Mouse (Mus musculus) C2C12 (cell line): ENCODE results near the gene Tekt4. TPM values are rescaled to one million over a fixed set of nuclear protein-coding genes. Genes with fewer than 3 reads are reported as not detected.

Experiments used
- H3K27me3 ChIP-seq: one replicate; pipeline ENCODE4 v1.6.1; 2011; ENCODE audit not compliant: control insufficient read depth, insufficient read depth, insufficient read length
- H3K36me3 ChIP-seq: one replicate; pipeline ENCODE4 v1.6.1; 2011; ENCODE audit not compliant: control insufficient read depth, insufficient read depth
- H3K4me3 ChIP-seq: one replicate; pipeline ENCODE4 v1.5.1; 2011; ENCODE audit warnings: mild to moderate bottlenecking, control low read depth; ENCODE audit not compliant: poor library complexity, insufficient read depth, severe bottlenecking
- H3K79me2 ChIP-seq: one replicate; pipeline ENCODE4 v1.6.1; 2011; ENCODE audit not compliant: control insufficient read depth, insufficient read depth
- H3K79me3 ChIP-seq: one replicate; pipeline ENCODE4 v1.6.1; 2011; ENCODE audit warnings: low read depth, control low read depth
- H3ac ChIP-seq: one replicate; pipeline ENCODE3; 2011; ENCODE audit warnings: low read depth; ENCODE audit not compliant: control insufficient read depth, insufficient read length
- CEBPB ChIP-seq: IDR thresholded peaks from one replicate; pipeline ENCODE4 v1.6.1; 2011; ENCODE audit warnings: low read depth, mild to moderate bottlenecking, control low read depth, moderate library complexity
- CTCF ChIP-seq: IDR thresholded peaks from one replicate; pipeline ENCODE4 v1.5.1; 2011; ENCODE audit not compliant: control insufficient read depth, insufficient read depth, insufficient read length
- FOSL1 ChIP-seq: IDR thresholded peaks from one replicate; pipeline ENCODE4 v1.8.0; 2011; ENCODE audit warnings: mild to moderate bottlenecking, low read length; ENCODE audit not compliant: poor library complexity, insufficient read depth, severe bottlenecking
- MAX ChIP-seq: IDR thresholded peaks from one replicate; pipeline ENCODE4 v1.6.1; 2011; ENCODE audit warnings: mild to moderate bottlenecking, control low read depth
- MYOD1 ChIP-seq: IDR thresholded peaks from one replicate; pipeline ENCODE4 v1.6.1; 2011; ENCODE audit warnings: low read depth; ENCODE audit not compliant: control insufficient read depth, insufficient read length
- MYOG ChIP-seq: IDR thresholded peaks from one replicate; pipeline ENCODE4 v1.6.1; 2011; ENCODE audit not compliant: control insufficient read depth, insufficient read length; ENCODE audit errors: extremely low read depth
- USF1 ChIP-seq: IDR thresholded peaks from one replicate; pipeline ENCODE4 v1.6.1; 2011; ENCODE audit warnings: low read depth, mild to moderate bottlenecking, control low read depth, moderate library complexity
- polyA plus RNA-seq: library from polyadenylated mRNA; unstranded; fragments of >200 nt; fragmentation: generic; extraction: Trizol; gene quantifications from one replicate; pipeline ENCODE4 v1.2.1, GENCODE M21; 2012; ENCODE audit warnings: missing spikeins

The Tekt4 gene
- polyA plus RNA-seq, 1 experiment: not detected

DNA sequence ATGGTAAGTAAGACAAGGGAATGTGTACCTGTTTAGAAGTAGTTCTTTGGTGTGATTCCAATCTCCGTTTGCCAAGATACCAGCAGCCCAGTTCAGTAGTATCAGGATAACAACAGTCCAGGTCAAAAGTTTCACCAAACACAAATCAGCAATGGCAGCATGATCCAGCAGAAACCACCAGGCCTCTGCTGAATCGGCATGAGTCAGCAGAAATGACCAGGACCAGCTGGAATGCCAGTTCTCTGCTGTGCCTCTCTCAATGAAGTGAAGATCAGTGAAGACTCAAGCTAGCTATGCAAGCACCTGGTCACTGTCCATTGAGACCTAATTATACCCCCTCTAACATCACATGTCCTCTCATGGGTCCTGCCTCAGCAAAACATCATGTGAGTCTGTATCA, 59.6 kb downstream of the Tekt4 start:
- Histone ChIP-seq H3K4me3 (no peak overlapping the region), H3K36me3 (no peaks in the 10 kb centered on the region), H3K79me2 (no peaks in the 10 kb centered on the region), H3K79me3 (no peaks in the 10 kb centered on the region), H3K27me3 (peaks cover 7% of the 10 kb centered on the region), H3ac (no peak overlapping the region)
- TF ChIP-seq MYOD1 (no peak), CEBPB (no peak), USF1 (no peak), CTCF (no peak), MYOG (no peak), MAX (no peak)

- Histone ChIP-seq H3K27me3 (peaks cover 7% of the 10 kb centered on the region), H3K36me3 (no peaks in the 10 kb centered on the region), H3ac (no peak overlapping the region), H3K4me3 (no peak overlapping the region), H3K79me2 (no peaks in the 10 kb centered on the region), H3K79me3 (no peaks in the 10 kb centered on the region)
- TF ChIP-seq CTCF (no peak), MYOD1 (no peak), MAX (no peak), CEBPB (no peak), USF1 (no peak), MYOG (no peak), FOSL1 (no peak)
Observed at GRCm38 (mm10) chr17:25516315-25516714, 61.9 kb downstream of the Tekt4 start.

DNA sequence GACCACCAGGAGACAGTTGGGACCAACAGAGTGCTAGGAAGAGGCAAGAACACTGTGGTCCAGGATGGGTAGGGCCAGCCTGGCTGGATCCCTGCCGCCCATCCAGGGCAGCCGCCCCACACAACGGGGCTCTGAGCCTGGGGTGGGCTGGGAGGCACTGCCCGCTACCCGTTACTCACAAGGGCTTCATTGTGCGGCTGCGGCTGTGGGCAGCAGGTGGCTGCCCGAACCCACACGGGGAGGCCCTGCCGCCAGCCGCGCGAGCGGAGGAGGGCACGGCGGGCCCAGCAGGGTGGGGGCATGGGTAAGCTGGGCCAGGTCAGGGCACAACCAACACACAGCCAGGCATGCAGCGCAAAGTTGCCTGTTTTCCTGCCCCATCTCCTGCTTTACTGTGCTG, 63.7 kb downstream of the Tekt4 start:
- TF ChIP-seq FOSL1: no peak
- no peak for TF ChIP-seq MAX
- no peak for TF ChIP-seq USF1
- no peak for TF ChIP-seq CTCF
- TF ChIP-seq MYOD1: no peak
- no peak for TF ChIP-seq CEBPB
- TF ChIP-seq MYOG: no peak
- peaks cover 10% of the 10 kb centered on the region for H3K27me3 ChIP-seq
- H3K4me3 ChIP-seq: no peak overlapping the region
- no peaks in the 10 kb centered on the region for H3K79me3 ChIP-seq
- H3K36me3 ChIP-seq: no peaks in the 10 kb centered on the region
- no peak overlapping the region for H3ac ChIP-seq
- H3K79me2 ChIP-seq: no peaks in the 10 kb centered on the region

- TF ChIP-seq CEBPB (no peak), MAX (no peak), CTCF (no peak), MYOD1 (no peak), FOSL1 (no peak), USF1 (no peak), MYOG (no peak)
- H3ac ChIP-seq: no peak overlapping the region
- no peaks in the 10 kb centered on the region for H3K79me3 ChIP-seq
- no peak overlapping the region for H3K4me3 ChIP-seq
- H3K27me3 ChIP-seq: peaks cover 10% of the 10 kb centered on the region
- no peaks in the 10 kb centered on the region for H3K79me2 ChIP-seq
- H3K36me3 ChIP-seq: no peaks in the 10 kb centered on the region
Observed at GRCm38 (mm10) chr17:25519511-25519910, 65.1 kb downstream of the Tekt4 start.

DNA sequence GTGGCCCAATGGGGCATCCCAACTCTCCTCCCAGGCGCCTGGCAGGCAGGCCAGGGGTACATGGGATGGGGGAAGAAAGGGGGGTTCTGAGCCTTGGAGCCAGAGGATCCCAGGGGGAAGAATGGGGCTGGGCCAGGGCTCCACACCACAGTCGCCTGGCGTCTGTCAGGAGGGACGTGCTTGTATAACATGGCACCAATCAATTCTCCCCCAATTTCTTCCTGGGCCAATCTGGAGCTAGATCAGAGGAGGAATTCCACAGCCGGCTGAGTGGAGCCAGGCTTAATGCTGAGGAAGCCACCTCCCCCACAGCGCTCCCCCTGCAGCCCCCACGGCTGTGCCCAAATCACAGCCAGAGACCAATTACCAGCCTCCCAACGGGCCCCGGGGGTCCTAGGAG, 66.1 kb downstream of the Tekt4 start:
- Histone ChIP-seq H3K27me3 (peaks cover 10% of the 10 kb centered on the region), H3K4me3 (no peak overlapping the region), H3K36me3 (no peaks in the 10 kb centered on the region), H3K79me2 (no peaks in the 10 kb centered on the region), H3ac (no peak overlapping the region), H3K79me3 (no peaks in the 10 kb centered on the region)
- TF ChIP-seq CTCF (no peak), FOSL1 (no peak), CEBPB (no peak), MAX (no peak), MYOG (no peak), USF1 (no peak), MYOD1 (no peak)

GRCm38 (mm10) chr17:25522080-25522479, 67.7 kb downstream of the Tekt4 start:
- Histone ChIP-seq H3K79me2 (no peaks in the 10 kb centered on the region), H3K27me3 (peaks cover 10% of the 10 kb centered on the region), H3ac (no peak overlapping the region), H3K36me3 (no peaks in the 10 kb centered on the region), H3K4me3 (no peak overlapping the region), H3K79me3 (no peaks in the 10 kb centered on the region)
- no peak for TF ChIP-seq MYOG
- no peak for TF ChIP-seq MAX
- TF ChIP-seq CTCF: no peak
- TF ChIP-seq FOSL1: no peak
- no peak for TF ChIP-seq CEBPB
- TF ChIP-seq MYOD1: no peak
- TF ChIP-seq USF1: no peak

Other genes starting within 250 kb of the Tekt4 start
- 22.7 TPM for gene Gnptg, start 214.5 kb upstream of the Tekt4 start, polyA plus RNA-seq
- gene Tsr3, start 214.4 kb upstream of the Tekt4 start, polyA plus RNA-seq: 39.3 TPM
- gene Baiap3, start 198.3 kb upstream of the Tekt4 start, polyA plus RNA-seq: 0.16 TPM
- 405 TPM for gene Ube2i, start 180.0 kb upstream of the Tekt4 start, polyA plus RNA-seq
- gene Prss34, start 156.2 kb upstream of the Tekt4 start, polyA plus RNA-seq: not detected
- gene Prss28, start 146.0 kb upstream of the Tekt4 start, polyA plus RNA-seq: not detected
- not detected for gene Prss29, start 136.0 kb upstream of the Tekt4 start, polyA plus RNA-seq
- gene Tpsab1, start 109.1 kb upstream of the Tekt4 start, polyA plus RNA-seq: 2.5 TPM
- gene Tpsb2, start 88.3 kb upstream of the Tekt4 start, polyA plus RNA-seq: not detected
- not detected for gene Tpsg1, start 85.3 kb upstream of the Tekt4 start, polyA plus RNA-seq
- not detected for gene Cacna1h, start 20.8 kb upstream of the Tekt4 start, polyA plus RNA-seq
- not detected for gene Sstr5, start 42.7 kb downstream of the Tekt4 start, polyA plus RNA-seq
- 0.99 TPM for gene Sox8, start 116.1 kb downstream of the Tekt4 start, polyA plus RNA-seq
- 14.0 TPM for gene Lmf1, start 124.5 kb downstream of the Tekt4 start, polyA plus RNA-seq